Mouse (Mus musculus) heart, adult 11 months (tissue): Measurements from ENCODE around the gene Kirrel.

Experiments
- DNase-seq: peaks from one replicate; pipeline ENCODE4 v3.0.0; 2022

Gene Kirrel

GRCm38 (mm10) chr3:87076899-87077298 is 97.6 kb downstream of the Kirrel start:
- peak; percentile 64 for DNase-seq

GRCm38 (mm10) chr3:87076161-87076560 is 98.4 kb downstream of the Kirrel start:
- DNase-seq = peak; percentile 59

- peak; percentile 71 for DNase-seq
Observed at GRCm38 (mm10) chr3:87072612-87073515, 101.7 kb downstream of the Kirrel start.

- peak; percentile 42 for DNase-seq
Observed at GRCm38 (mm10) chr3:87072191-87072590, 102.4 kb downstream of the Kirrel start.

- peak; percentile 81 for DNase-seq
Observed at GRCm38 (mm10) chr3:87067396-87067975, 107.1 kb downstream of the Kirrel start.

- no peak for DNase-seq
Observed at GRCm38 (mm10) chr3:87053939-87054338, 120.6 kb downstream of the Kirrel start.

GRCm38 (mm10) chr3:87047801-87048200 is 126.7 kb downstream of the Kirrel start:
- DNase-seq = no peak

GRCm38 (mm10) chr3:87041733-87042132 is 132.8 kb downstream of the Kirrel start:
- no peak for DNase-seq

GRCm38 (mm10) chr3:87038500-87038899 is 136.0 kb downstream of the Kirrel start:
- no peak for DNase-seq

- DNase-seq = no peak
Observed at GRCm38 (mm10) chr3:87034061-87034460, 140.5 kb downstream of the Kirrel start.

- DNase-seq = peak; percentile 88
Observed at GRCm38 (mm10) chr3:87033357-87033756, 141.2 kb downstream of the Kirrel start.

GRCm38 (mm10) chr3:87030855-87031254 is 143.7 kb downstream of the Kirrel start:
- DNase-seq = peak; percentile 92
